Mouse (Mus musculus) embryo, embryonic 9.5 days (tissue): ENCODE measurements around the gene Rpp25l.
"Not testable (repeated sequence)": the region's sequence is repeated elsewhere in the genome, so short reads cannot be mapped to it uniquely, and the experiment has no call there.

ENCODE experiments used
- DNase-seq: peaks from one replicate; pipeline ENCODE4 v3.0.0-alpha.2; 2017; ENCODE audit errors: extremely low spot score

Gene Rpp25l

DNA sequence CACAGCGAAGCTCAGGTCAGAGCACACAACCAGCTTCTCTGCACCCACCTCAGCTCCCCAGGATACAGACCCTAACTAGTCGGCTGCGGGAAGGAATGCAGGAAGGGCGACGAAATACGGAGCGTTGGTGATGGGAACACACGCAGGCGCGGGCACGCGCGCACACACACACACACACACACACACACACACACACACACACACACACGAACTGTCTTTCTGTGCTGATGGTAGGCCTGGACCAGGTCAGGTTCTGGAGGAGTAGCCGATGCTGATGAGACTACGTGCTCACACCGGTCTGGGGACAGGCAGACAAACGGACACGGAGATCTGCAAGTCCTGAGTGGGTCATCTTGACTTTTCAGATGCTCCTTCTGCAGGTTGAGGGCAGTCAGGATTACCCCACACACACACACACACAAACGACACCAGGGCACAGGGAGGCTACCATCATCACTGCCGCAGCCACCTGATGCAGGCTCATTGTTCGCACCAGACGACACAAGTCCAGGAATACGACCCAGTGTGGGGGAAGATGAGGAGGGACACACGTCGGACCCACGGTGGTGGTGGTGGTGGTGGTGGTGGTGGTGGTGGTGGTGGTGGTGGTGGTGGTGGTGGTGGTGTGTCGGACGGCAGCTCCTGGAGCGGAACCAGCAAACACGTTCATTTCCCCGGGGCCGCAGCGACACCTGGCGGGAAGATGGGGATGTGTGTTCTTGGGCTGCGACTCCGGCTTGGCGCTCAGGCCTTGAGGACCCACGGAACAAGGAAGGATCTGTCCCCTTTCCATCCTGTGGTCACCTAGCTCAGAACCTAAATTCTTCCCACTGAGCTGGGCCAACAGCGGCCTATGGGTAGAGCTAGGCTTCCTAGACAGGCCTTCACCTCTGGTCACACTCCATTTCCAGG, 16.1 kb downstream of the Rpp25l start, which contains the start of gene Cntfr:
TSS of gene Cntfr (minus strand) at position 160 of the 912 bp plus-strand sequence.
- peak; percentile 77 for DNase-seq

- not testable (repeated sequence) for DNase-seq
These were observed 16.9 kb downstream of the Rpp25l start for GRCm38 (mm10) chr4:41696452-41696851.

DNA sequence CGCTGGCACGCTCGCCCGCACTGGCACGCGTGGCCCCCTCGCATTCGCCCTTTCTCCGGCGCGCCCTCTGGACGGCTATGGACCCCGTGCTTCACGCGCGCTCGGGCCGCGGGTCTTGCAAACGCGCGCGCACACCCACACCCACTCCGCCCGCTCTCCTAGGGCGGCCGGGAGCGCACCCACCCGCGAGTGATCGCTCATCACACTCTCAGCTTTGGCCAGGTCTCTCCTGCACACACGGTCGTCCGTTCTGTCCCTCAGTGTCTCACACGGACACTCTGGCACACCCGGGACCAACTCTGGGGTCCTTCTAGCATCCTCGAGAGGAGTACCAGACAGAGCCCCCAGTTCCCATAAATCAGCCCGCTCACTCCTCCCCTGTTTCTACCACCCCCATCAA, 17.5 kb downstream of the Rpp25l start:
- not testable (repeated sequence) for DNase-seq

DNA sequence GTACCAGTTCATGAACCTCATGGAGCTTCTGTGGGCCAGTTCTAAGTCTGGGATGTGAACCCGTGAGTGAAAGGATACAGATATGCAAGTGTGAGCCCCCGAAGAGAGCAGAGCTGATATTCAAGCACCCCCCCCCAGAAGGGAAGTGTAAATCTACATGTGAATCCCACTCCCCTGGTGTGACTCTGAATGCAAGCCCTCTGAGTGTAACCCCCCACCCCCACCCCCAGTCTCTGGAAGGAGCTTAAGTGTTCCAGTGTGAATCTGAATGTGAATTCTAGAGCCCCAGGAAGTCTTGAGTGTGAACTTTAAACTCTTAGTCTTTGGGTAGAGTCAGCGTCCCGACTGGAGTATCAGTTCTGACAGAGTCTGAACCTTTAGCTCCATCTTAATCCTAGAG, 19.8 kb downstream of the Rpp25l start:
- not testable (repeated sequence) for DNase-seq

DNA sequence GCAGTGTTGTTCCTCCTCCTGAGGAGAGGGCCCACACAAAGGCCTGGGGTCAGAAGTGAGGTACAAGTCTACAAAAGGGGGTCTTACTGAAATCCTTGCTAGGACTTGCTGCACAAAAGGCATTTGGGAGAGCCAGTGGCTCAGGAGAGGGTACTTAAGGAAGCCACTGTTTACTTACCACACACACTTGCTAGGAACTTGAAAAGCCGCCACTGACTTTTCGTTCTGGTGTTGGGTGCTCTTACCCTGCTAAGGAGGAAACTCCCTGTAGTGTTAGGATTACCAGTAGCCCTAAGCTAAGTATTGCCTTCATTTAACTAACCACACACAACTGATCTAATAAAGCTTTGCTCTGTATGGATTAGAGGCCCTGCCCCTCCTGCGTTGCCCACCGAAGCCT, 23.3 kb downstream of the Rpp25l start:
- not testable (repeated sequence) for DNase-seq

DNA sequence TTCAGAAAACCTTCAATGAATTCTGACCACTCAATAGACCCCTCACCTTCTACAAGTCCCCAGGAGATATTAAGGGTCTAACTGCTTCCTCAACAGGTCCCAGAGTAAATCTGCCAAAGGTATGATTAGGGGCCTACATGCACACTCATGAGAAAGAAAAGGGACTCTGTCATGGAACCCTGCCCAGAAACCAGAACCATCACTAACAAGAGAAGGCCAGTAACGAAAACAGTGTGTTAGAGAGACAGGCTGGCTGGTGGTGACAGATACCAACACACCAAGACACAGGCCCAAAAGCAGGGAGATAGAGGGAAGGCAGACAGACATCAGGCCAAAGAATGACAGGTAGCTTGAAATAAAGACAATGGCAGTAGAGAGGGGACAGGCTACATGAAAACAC, 24.8 kb downstream of the Rpp25l start:
- DNase-seq, result not testable (repeated sequence)

DNA sequence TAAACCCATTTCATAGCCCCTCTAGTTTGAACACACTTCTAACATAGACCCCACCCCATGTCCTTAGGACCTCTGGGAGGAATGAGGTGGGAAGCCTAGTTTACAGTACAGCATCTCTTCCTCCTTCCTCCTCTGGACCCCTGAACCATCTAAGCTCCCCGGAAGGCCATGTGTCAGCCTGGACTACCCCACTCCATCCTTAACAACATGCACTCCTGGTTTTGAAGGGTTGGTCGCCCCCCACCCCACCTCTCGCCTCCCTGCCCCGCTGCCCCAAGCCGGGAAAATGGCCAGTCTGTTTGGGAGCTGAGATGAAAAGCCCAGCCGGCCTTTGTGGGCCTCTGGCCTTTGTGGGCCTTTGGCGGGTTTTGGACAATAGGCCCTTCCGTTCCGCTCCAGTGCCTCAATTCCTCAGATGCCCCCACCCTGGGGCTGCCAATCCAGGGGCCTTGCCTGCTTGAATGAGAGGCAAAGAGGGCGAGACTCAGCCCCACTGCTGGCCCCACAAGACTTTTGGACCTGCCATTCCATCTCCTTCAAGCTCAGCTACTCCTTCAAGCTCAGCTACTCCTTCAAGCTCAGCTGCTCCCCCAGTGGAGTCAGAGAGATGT, 27.3 kb downstream of the Rpp25l start:
- peak; percentile 57 for DNase-seq

DNA sequence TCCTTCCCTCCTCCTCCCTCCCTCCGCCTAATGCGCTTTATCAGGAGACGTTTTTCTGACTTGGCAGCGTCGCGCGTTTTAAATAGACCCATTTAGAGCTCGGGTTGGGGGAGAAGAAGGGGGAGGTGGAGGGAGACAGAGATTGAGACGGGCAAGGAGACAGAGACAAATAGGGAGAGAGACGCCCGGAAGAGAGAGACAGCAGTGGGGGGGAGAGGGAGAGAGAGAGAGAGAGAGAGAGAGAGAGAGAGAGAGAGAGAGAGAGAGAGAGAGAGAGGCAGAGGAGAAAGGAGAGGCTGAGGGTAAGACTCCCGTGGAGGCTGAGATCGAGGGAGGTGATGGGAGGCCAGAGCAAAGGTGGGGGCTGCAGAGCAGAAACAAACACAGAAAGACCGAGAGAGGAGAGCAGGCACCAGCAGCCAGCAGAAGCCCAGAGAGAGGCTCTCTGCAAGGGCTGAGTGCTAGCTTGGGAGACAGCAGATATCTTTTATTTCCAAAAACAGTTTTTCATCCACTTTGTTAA, 28.3 kb downstream of the Rpp25l start:
- not testable (repeated sequence) for DNase-seq

DNA sequence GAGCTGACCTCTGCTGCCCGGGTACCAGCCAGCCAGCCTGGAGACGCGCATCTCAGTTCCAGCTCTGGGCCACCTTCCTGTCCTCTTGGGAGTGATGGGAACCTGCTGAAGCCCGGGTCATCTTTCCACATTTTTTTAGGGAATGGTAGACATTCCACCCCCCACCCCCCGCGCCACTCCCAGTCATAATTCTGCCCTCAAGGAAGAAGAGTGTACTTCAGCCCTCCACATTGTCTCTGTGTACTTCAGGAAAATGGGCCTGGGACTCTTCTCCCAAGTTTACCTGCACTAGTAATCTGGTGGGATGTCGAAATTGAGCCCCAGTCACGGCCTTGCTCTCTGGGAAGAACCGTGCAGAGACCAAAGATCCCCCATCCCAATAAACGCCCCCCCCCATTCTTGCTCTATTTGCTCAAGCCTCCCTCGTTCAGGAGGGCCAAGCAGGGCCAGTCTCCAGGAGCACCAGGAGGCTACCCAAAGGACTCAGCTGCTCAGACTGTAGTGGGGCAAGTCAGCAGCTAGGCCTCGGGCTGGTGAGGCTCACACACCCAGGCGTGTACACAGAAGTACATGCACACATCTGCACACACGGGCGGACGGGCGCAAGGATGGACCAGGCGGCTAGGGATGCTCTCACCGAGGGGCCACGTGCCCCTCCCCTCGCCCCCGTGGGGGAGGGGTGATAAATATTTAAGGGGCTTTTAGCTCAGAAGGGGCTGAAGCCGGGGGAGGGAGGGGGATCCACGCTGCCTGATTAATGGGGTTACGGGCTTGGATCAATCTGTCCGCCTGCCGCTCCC, 29.0 kb downstream of the Rpp25l start:
- DNase-seq, result peak; percentile 71

DNA sequence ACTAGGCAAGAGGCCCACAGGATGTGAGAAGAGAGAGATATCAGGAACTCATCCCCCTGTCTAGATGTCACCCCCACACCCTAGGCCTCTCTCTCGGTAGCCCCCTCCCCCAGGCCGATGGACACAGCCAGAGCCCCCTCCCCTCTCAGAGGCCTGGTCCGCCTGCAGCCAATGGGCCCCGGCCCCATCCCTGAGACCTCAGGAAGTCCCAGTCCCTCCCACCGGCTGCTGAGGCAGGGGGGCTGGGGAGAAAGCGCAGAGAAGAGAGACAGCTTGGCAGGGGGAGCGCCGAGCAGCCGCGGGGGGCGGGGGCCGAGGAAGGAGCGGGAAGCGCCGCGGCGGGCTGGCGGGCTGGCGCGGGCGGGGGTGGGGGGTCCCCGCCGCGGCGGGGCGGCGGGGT, 30.0 kb downstream of the Rpp25l start:
- DNase-seq, result not testable (repeated sequence)

DNA sequence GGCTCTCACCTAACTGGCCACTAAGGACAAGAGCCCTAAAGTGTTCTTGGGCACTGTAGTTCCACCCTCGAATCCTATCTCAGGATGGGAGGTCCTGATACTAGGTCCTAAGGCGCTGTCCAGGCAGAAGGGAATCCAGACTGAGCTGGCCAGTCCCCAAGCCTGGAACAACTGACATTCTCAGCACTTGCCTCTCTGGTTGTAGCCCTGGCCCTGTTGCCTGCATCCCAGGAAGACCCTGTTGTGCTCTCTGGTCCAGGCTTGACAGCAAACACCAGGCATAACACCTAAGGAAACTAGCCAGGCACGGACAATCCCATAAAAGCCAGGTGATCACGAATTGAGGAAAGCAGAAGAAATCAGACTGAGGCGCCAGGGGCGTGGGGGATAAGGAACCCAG, 30.5 kb downstream of the Rpp25l start:
- DNase-seq, result no peak

DNA sequence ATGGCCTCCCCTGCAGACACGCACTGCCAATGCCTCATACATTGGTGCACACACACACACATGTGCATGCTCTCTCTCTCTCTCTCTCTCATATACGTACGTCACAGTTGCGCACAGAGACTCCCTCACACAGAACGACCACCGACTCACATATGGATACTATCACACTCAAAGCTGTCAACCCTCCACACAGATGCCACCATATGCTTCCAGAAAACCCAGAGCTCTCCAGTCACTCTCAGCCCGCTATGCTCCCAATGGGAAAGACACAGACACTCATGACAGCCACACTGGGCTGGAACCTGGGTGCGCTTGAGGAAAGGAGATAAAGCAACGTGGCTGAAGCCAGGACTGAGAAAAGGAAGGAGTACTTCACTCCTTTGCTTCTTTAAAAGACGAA, 31.4 kb downstream of the Rpp25l start:
- DNase-seq, result no peak

GRCm38 (mm10) chr4:41681176-41681575, 32.2 kb downstream of the Rpp25l start:
- DNase-seq, result no peak

- no peak for DNase-seq
These were observed 34.0 kb downstream of the Rpp25l start for GRCm38 (mm10) chr4:41679291-41679690.

- no peak for DNase-seq
These were observed 34.5 kb downstream of the Rpp25l start for GRCm38 (mm10) chr4:41678863-41679262.

DNA sequence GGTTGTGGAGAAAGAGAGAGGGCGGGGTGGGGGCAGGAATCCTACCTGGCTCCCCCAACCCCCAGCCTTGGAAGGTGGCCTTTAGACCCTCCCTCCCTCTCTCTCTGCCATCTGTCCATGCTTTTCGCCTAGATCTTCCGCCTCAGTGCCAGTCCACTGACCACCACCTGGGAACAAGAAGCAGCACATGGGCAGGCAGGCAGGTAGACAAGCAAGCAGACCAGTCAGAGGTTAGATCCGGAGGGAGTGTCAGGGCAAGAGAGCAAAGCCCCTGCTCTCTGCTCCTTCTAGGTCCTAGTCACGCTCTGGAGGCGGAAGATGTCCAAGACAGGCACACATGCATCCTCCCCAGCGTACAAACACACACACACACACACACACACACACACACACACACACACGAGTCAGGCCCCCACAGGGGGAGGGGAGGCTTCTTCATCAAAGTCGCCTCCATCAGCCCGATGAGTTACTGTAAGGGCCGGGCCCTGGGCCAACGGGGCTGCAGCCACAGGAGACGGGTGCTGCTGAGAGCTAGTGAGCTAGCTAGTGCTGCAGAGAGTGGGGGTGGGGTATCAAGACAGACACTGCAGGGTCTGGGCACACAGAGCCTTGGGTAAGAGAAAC, 36.2 kb downstream of the Rpp25l start:
- no peak for DNase-seq

DNA sequence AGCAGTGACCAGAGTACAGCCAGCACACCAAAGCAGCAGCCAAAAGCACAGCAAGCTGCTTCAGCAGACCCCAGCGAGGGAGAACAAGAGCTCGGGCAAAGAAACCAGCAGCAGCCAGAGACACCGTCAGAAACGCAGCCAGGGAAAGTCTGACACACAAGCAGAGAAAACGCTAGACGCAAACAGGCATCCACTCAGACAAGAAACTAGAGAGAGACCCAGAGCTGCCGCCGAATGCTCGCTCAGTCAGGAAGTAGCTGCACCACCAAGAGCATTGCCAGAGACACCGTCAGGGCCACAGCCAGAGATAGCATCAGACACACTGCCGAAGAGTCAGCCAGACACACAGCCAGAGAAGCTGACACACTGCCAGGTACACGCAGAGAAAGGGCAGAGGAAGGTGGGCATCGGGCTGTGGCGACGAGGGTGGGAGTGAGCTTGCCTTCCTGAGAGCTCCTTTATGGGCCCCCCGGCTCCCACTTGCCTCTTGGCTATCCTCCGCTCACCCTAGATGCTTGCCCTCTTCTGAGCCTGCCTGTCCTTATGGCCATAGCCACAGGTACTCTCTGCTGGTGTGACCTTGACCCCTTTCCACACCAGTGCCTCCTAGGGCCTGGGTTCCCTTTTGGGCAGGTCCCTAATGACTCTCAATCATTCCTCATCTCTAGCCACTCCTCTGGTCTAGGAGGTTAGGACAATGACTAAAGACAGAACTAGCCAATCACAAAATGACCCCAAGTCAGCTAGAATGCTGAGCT, 36.9 kb downstream of the Rpp25l start:
- no peak for DNase-seq

DNA sequence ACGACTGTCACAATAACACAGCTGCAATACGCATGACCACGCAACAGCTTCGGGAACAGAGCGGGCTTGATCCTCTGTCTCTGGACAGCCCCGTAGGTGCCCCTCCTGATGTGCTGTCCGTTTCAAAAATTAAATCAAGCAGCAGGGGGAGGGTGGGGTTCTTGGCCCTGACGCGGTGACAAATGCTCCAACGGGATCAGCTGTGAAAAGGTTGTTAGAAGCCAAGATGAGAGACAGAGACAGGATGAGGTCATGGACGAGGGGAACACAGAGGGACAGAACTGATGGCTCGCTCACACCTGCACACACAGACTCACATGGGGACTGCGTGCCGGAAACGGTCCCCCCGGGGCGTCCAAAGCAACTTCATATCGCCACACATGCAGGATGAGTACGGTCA, 40.1 kb downstream of the Rpp25l start:
- DNase-seq, result no peak

DNA sequence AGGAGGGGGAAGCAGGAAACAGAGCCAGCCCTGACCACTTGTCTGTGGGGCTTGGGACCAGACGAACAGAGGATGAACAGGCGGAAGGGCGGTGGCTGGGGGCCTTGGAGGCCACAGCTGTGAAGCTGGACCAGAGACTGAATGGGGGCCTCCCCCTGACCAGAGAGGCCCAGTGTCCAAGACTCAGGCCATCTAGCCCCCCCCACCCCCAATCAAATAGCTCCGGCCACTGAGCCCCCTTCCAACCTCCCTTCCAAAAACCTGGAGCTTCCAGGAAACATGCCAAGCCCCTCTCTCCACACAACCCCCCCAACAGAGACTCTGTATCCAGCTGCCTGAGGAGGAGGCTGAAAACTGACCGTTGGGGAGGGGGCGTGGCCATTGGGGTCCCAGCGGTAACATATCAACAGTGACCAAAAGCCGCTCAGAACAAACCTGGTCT, 40.8 kb downstream of the Rpp25l start:
- no peak for DNase-seq

DNA sequence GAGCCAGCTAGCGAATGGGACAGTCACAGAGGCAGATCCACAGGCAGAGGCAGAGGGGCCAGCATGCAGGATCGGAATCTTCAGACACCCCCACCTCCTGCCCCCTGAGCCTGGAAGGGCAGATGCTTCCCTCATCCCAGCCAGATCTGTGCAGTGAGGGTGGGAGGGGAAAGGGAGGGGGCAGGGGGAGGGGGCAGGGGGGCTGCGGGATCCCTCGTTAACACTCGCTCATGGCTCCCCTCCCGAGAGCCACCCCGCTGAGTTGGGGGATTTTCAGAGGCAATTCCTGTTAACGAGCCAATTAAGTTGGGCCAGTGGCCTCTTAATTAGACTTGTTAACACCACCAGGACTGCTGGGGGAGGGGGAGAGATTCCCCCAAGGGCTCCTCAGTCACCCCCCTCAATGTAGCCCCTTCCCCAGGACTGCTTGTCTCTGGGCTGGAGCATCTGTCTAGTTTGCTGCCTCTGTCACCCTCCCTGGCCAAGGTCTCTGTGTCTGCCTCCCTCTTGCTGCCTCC, 41.3 kb downstream of the Rpp25l start:
- DNase-seq, result no peak
